Mouse (Mus musculus): ENCODE measurements around the gene Izumo4.

The Izumo4 gene

GRCm38 (mm10) chr10:80727369-80728127 lies 25.6 kb downstream of the Izumo4 start:
- no peak for DNase-seq (ENCODE audit: low read depth)

GRCm38 (mm10) chr10:80732611-80733101 lies 30.7 kb downstream of the Izumo4 start:
- DNase-seq (ENCODE audit: low read depth) = no peak

DNA sequence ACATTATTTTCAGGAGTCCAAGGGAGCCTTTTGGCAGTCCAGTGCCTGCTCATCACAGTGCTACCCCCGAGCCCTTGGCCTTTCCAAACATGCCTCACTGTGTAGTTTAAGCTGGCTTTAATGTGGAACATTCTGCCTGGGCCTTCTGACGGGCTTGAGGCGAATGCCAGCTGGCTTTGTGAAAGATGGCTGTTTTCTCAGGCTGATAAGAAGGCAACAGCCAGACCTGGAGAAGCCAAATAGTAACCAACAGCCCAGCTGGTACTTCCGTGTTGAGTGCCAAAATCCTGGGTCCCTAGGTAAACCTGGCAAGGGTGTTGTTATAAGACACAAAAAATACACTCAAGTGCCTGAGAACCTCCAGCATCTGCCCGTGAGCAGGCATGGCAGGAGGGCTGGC lies 34.7 kb downstream of the Izumo4 start:
- DNase-seq (ENCODE audit: low read depth) = no peak

DNA sequence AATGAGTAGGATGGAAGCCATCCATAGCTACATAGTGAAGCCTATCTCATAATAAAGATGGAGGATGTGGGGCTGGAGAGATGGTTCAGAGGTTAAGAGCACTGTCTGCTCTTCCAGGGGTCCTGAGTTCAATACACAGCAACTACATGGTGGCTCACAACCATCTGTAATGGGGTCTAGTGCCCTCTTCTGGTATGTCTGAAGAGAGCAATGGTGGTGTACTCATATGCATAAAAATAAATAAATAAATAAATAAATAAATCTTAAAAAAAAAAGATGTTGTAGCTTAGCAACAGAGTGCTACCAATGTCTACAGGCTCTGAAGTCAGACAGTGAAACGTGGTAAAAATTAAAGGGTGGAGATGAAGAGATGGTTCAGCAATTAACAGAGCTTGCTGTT lies 36.7 kb downstream of the Izumo4 start:
- no peak for DNase-seq (ENCODE audit: low read depth)

DNA sequence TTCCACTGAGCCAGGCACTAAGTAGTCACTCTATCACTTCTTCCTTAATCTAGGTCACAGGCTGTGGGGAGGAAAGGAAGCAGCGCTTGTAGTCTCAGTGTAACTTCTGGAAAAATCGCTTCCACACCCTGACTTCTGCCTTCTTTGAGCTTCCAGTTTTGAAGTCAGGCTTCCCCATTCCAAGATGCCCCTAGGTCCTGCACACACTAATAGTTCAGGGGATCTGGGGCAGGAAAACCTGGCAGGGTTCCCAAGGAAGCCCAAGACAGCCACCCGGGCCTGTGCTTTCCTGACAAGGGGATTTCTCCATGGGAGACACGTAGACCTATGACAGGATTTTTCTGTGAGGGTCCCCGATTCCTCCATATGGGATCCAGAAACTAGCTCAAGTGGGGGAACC lies 39.2 kb downstream of the Izumo4 start:
- DNase-seq (ENCODE audit: low read depth) = no peak

- no peak for DNase-seq (ENCODE audit: low read depth)
Observed at GRCm38 (mm10) chr10:80741634-80742179, 39.7 kb downstream of the Izumo4 start.

DNA sequence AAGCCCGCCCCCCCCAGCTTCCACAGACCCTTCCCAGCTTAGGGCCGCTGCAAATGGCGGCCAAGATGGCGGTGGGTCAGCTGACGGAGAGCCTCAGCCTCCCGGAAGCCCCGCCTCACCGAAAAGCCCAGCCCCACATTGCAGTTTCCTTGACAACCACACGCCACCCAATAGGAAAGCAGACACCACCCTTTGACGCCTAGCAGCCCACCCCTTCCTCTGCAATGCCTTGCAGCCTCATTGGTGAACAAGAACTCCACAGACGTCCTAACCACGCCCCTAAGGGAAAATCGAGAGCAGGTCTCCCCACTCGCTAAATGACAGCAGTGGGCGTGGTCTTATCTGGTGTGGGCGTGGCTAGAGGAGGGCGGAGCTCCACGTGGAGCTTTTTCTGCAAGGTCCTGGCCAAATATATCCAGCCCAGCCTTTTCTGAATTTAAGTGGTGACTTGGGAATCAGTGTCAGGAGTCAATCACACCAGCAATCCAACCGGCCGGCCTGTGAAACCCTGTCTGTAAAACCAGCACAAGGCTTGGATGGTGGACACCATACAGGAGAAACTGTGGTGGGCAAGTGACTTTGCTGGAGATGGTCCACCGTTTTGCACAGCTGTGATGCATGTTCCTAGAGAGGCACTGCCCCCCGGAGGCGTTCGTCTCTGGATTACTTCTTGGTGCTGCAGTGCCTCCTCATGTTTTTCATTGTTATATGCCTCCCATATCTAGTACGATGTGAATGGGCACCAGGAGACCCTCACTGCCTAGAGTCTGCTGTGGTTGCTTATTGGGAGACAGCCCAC lies 40.4 kb downstream of the Izumo4 start, which contains the start of gene Ap3d1:
Gene Ap3d1, minus strand, starts transcription at position 85 of the 799 bp plus-strand sequence.
- peak; percentile 99 for DNase-seq (ENCODE audit: low read depth)

DNA sequence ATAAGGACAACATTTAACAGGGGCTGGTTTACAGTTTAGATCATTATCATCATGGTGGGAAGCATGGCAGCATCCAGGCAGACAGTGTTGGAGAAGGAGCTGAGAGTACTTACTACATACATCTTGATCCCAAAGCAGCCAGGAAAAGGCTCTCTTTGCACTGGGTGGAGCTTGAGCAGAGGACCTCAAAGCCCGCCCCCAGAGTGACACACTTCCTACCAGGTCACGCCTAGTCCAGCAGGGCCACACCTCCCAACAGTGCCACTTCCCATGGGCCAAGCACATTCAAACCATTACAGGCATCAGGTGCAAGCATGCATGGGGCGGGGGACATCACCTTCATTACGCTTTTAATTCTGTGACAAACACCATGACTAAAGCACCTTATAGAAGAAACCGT lies 42.3 kb downstream of the Izumo4 start:
- DNase-seq (ENCODE audit: low read depth) = peak; percentile 62

DNA sequence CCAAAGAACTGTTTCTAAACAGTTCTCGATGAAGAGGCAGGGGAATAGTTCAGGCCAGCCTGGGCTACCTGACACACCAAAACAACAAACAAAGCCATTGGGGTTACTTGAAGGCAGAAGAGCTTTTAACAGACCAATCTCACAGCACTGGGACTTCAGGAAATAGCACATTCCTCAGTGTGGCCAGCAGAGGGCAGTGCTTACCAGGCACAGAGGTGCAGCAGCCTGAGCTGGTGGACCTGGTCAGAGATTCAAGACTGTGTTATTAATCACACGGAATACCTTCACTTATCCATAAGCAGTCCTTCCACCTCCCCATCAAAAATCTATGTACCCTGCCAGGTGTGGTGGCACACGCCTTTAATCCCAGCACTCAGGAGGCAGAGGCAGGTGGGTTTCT lies 45.4 kb downstream of the Izumo4 start:
- no peak for DNase-seq (ENCODE audit: low read depth)

DNA sequence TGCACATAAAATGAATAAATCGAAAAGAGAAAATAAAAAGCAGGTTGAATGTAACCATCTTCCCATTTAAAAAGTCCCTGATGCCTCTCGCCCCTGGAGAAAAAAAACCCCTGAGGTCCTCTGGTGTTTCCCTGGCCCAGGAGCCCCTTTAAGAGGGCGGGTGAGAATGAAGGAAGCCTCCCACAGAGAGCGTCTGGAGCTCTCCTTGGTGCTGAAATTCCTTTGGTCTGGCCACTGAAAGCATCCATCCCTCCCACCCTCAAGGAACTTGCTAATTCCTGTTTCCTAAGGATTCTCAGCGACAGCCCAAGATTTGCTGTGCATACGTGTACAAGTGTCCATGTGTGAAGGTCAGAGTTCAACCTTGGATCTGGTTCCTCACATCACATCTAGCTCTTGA lies 46.6 kb downstream of the Izumo4 start:
- DNase-seq (ENCODE audit: low read depth) = peak; percentile 78

DNA sequence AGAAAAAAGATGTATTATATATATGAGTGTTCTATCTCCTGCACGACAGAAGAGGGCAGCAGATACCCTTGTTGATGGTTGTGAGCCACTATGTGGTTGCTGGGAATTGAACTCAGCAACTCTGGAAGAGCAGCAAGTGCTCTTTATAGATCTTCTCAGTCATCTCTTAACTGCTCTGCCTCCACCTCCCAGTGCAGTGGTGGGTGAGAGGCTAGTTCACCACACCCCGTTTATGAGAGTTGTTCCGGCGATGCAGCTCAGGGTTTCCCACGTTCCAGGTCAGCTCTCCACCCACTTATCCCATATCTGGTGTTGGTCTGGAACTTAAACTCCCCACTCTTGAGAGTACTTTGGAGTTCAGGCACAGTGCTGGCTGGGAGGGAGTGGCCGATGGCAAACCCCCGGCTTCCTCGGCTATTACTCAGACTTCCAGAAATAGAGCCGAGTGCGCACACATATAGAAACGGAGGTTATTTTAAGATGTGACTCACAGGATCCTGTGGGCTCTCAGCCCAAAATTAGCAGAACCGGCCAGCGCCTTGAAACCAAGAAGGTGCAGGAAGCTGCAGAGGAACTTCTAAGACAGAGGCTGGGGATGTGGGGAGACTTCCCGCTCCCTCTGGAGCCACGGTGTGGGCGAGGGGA lies 49.3 kb downstream of the Izumo4 start:
- no peak for DNase-seq (ENCODE audit: low read depth)

GRCm38 (mm10) chr10:80752079-80752625 lies 50.2 kb downstream of the Izumo4 start:
- DNase-seq (ENCODE audit: low read depth) = peak; percentile 70

DNA sequence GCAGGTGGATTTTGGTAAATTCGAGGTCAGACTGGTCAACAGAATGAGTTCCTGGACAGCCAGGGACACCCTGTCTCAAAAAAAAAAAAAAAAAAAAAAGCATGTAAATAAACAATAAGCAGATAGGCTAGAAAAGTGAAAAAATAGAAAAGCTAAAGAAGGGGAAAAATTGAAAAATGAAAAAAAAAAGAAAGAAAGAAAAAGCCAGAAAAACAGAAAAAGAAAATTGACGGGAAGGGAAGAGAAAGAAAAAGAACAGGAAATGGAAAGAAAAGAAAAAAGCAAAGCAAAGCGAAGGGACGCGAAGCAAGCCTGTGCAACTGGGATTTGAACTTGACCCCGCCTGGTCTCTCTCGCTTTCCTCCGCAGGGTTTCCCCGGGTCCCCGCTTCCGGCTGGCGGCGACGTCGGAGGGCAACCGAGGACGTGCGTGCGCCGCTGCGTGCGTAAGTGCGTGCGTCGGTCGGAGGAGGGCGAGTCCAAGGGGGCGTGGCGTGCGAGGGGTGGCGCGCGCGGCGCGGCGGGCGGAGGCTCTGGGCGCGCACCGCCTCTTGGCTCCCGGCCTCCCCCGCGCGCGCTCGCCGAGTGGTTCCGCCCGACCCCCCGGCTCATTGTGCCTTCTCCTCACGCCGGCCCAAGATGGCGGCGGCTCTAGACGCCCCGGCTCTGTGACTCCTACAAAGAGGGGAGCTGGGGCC lies 52.8 kb downstream of the Izumo4 start, which contains the start of gene Dot1l:
Gene Dot1l, plus strand, starts transcription at position 613 of the 697 bp plus-strand sequence.
- peak; percentile 91 for DNase-seq (ENCODE audit: low read depth)
